ENCODE assay signal across 8 mouse cellular contexts in the genomic region with DNA sequence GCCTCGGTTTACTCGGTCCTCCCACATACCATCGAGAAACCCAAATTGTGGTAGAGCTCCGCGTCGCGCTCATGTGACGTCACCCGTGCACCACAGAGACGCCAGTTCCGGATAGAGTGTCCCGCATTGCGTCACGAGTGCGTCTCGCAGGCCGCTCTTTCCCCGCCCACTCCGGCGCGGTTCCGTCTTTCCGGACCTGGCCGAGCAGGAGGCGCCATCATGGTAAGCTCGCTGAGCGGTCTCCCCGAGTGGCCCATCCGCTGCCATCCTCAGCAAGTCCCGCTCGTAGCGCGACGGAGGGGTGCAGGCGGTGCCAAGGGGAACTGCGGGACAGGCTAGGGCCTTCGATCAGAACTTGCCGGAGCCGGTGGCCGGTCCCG. TPM values are rescaled to one million over a fixed set of nuclear protein-coding genes. Genes with fewer than 3 reads are reported as not detected.
DNase-seq lines count a peak whose midpoint lies in the region; ATAC-seq and TF ChIP-seq lines count a peak whose summit lies in the region.

A gene (minus strand): TSS at position 85 of the 380 bp plus-strand sequence.

- peaks cover 38% of the 10 kb centered on the region for H3K4me1 ChIP-seq in hindbrain, embryonic 14.5 days (replicated peaks; ENCODE audit: control insufficient read depth, insufficient read depth, low read length)

- peak within 1 kb of the TSS; percentile 88 for H3K9ac ChIP-seq in hindbrain, embryonic 14.5 days

- WGBS in hindbrain, embryonic 14.5 days = under 1% methylated on average over 37 of the region's 41 CpGs

- peak within 1 kb of the TSS; percentile 91 for H3K4me2 ChIP-seq in hindbrain, embryonic 14.5 days (replicated peaks)

- peaks cover 45% of the 10 kb centered on the region for H3K36me3 ChIP-seq in hindbrain, embryonic 14.5 days (replicated peaks; ENCODE audit: control insufficient read depth, insufficient read depth)

- H3K9me3 ChIP-seq in hindbrain, embryonic 14.5 days (ENCODE audit: control insufficient read depth, low read length) = no peaks in the 10 kb centered on the region

- no peaks in the 10 kb centered on the region for H3K27me3 ChIP-seq in Patski
- no peaks in the 10 kb centered on the region for H3K27me3 ChIP-seq in hindbrain, embryonic 14.5 days (ENCODE audit: control insufficient read depth, insufficient read depth, low read length)

- no peak for DNase-seq in Patski (ENCODE audit: low read depth, low spot score)
- peak; percentile 99 for DNase-seq in cerebellum, postnatal 14 days
- peak; percentile 98 to 99 for DNase-seq in frontal cortex, postnatal 25 days (ENCODE audit: low spot score in 2 of 2)
- DNase-seq in hindbrain, embryonic 14.5 days (ENCODE audit: low spot score) = peak; percentile 100
- DNase-seq in layer of hippocampus, postnatal 36 days = peak; percentile 98
- peak; percentile 99 for DNase-seq in lung, postnatal 36 days
- DNase-seq in retina, postnatal 1 day = peak; percentile 98
- DNase-seq in urinary bladder, adult 18-20 months (ENCODE audit: low spot score in 2 of 2) = peak; percentile 97 to 98

- H3K27ac ChIP-seq in hindbrain, embryonic 14.5 days = peak within 1 kb of the TSS; percentile 93

- ATAC-seq in Patski = peak; percentile 34
- peak; percentile 79 for ATAC-seq in hindbrain, embryonic 14.5 days (ENCODE audit: low FRiP score)

- POLR2A ChIA-PET in Patski (lab: Charles Lee) = interaction anchor here (1.1 to 4.4 kb wide), 6 partner anchors 9 to 179 kb away, joined by 3 to 28 read pairs (median 3); a partner anchor contains a TSS

- H3K4me3 ChIP-seq in hindbrain, embryonic 14.5 days (replicated peaks; ENCODE audit: low read length) = peak within 1 kb of the TSS; percentile 75

- in situ Hi-C loops in Patski (cut with MboI; ENCODE audit: low pct_unique_long_range_greater_than_20kb) = loop anchor here (25.0 kb wide), 1 partner anchor 856 kb away; a partner anchor contains a TSS

- TF ChIP-seq CTCF in Patski (IDR thresholded peaks at IDR 0.05) = no peak

- CTCF ChIA-PET in Patski (lab: Charles Lee) = interaction anchor here (1.0 to 2.1 kb wide), 6 partner anchors 13 to 216 kb away, joined by 3 to 8 read pairs (median 4); a partner anchor contains a TSS

RNA-seq across cellular contexts. Expression of the gene that starts here (rescaled TPM):
- polyA plus RNA-seq in Patski (2021) = 28.0 TPM
- 16.7 and 20.0 TPM in 2 replicates for polyA plus RNA-seq in hindbrain, embryonic 14.5 days (2014; fragmentation: Nextera tagmentation; extraction: Ambion mirVana)
- 10 to 100 TPM; 36.6 to 37.2 TPM for total RNA-seq in layer of hippocampus, postnatal 36 days (2021)
